Mouse (Mus musculus) liver, embryonic 14.5 days (tissue): ENCODE measurements around the gene C1ra.

Experiments
- CTCF ChIP-seq: IDR thresholded peaks from 2 replicates; pipeline ENCODE4 v1.5.1; 2016; ENCODE audit warnings: antibody characterized with exemption, low read depth, control low read depth
- EP300 ChIP-seq: IDR thresholded peaks from 2 replicates; pipeline ENCODE4 v1.6.1; 2016; ENCODE audit warnings: antibody characterized with exemption, low read depth

- TF ChIP-seq CTCF, result no peak
- no peak for TF ChIP-seq EP300
Observed at GRCm38 (mm10) chr6:124502021-124502420, 10.2 kb upstream of the C1ra start.
